Mouse (Mus musculus): ENCODE measurements around the gene Zfp458. TPM values are rescaled to one million over a fixed set of nuclear protein-coding genes. Genes with fewer than 3 reads are reported as not detected.
"Not testable (repeated sequence)": the region's sequence is repeated elsewhere in the genome, so short reads cannot be mapped to it uniquely, and the experiment has no call there.

Zfp458 gene
- polyA plus RNA-seq (2014; fragmentation: Nextera tagmentation; extraction: Ambion mirVana), result 7.6 and 10.4 TPM in 2 replicates

- Histone ChIP-seq H3K27me3 (ENCODE audit: control insufficient read depth, insufficient read depth, low read length) (no peaks in the 10 kb centered on the region), H3K4me3 (ENCODE audit: low read depth, low read length) (no peak within 1 kb of the TSS), H3K36me3 (ENCODE audit: control insufficient read depth, insufficient read depth, low read length) (no peaks in the 10 kb centered on the region), H3K9ac (replicated peaks; ENCODE audit: low read depth, low read length) (no peak within 1 kb of the TSS), H3K9me3 (ENCODE audit: control insufficient read depth, low read length) (no peaks in the 10 kb centered on the region), H3K4me2 (ENCODE audit: low read depth, low read length) (no peak within 1 kb of the TSS), H3K4me1 (ENCODE audit: control insufficient read depth, insufficient read depth, low read length) (no peaks in the 10 kb centered on the region), H3K27ac (ENCODE audit: low read depth, low read length) (no peak within 1 kb of the TSS)
- ATAC-seq (ENCODE audit: low read depth), result no peak
- 43% methylated on average over 7 of the region's 7 CpGs for WGBS
Observed at GRCm38 (mm10) chr13:67278314-67278713, at the start of gene Zfp458. Zfp458 (minus strand) TSS chr13:67278466.

DNA sequence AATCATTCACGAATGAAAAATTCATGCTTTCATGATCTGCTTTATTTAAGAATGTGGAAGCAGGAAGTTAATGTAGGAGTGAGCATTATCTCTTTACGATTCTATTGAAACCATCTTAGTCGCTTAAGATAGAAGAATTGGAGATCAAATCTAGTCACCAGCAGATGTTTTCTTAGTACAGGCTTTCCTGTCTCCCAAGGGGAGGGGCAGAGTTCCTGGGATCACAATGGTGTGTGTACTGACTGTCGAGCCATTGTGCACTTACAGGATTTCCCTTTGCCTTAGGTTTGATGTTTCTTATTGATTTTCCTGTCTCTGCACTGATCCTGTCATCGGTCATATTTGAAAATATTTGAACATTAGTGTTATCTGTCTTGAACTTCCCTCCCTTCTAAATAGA lies 28.5 kb upstream of the Zfp458 start:
- Histone ChIP-seq H3K4me1 (ENCODE audit: control insufficient read depth, insufficient read depth, low read length) (peaks cover 7% of the 10 kb centered on the region; the same call in 1 of the 2 replicates), H3K9me3 (ENCODE audit: control insufficient read depth, low read length) (no peaks in the 10 kb centered on the region)
- peak; percentile 79 for ATAC-seq (ENCODE audit: low read depth)

GRCm38 (mm10) chr13:67305822-67306672 lies 27.8 kb upstream of the Zfp458 start, which contains the start of gene Zfp457:
Zfp457 (minus strand) TSS chr13:67306485.
- H3K27me3 ChIP-seq (ENCODE audit: control insufficient read depth, insufficient read depth, low read length), result no peaks in the 10 kb centered on the region
- no peak within 1 kb of the TSS; the same call in 1 of the 2 replicates for H3K27ac ChIP-seq (ENCODE audit: low read depth, low read length)
- H3K9me3 ChIP-seq (ENCODE audit: control insufficient read depth, low read length), result no peaks in the 10 kb centered on the region
- 11% methylated on average over 16 of the region's 16 CpGs for WGBS
- no peaks in the 10 kb centered on the region for H3K36me3 ChIP-seq (ENCODE audit: control insufficient read depth, insufficient read depth, low read length)
- peak within 1 kb of the TSS; percentile 59 for H3K4me2 ChIP-seq (ENCODE audit: low read depth, low read length)
- ATAC-seq (ENCODE audit: low read depth), result peak; percentile 99
- H3K4me1 ChIP-seq (ENCODE audit: control insufficient read depth, insufficient read depth, low read length), result peaks cover 7% of the 10 kb centered on the region; the same call in 1 of the 2 replicates
- H3K9ac ChIP-seq (replicated peaks; ENCODE audit: low read depth, low read length), result peak within 1 kb of the TSS; percentile 60
- peak within 1 kb of the TSS; percentile 47 for H3K4me3 ChIP-seq (ENCODE audit: low read depth, low read length)

More for the DNA sequence above, 28.5 kb upstream of the Zfp458 start:
- Histone ChIP-seq H3K4me3 (ENCODE audit: low read depth, low read length) (peak overlapping the region; percentile 47), H3K27ac (ENCODE audit: low read depth, low read length) (no peak overlapping the region; the same call in 1 of the 2 replicates), H3K36me3 (ENCODE audit: control insufficient read depth, insufficient read depth, low read length) (no peaks in the 10 kb centered on the region), H3K9ac (replicated peaks; ENCODE audit: low read depth, low read length) (no peak overlapping the region; the same call in 1 of the 2 replicates), H3K27me3 (ENCODE audit: control insufficient read depth, insufficient read depth, low read length) (no peaks in the 10 kb centered on the region), H3K4me2 (ENCODE audit: low read depth, low read length) (peak overlapping the region; percentile 59)
- WGBS, result 39% methylated on average over 5 of the region's 5 CpGs

DNA sequence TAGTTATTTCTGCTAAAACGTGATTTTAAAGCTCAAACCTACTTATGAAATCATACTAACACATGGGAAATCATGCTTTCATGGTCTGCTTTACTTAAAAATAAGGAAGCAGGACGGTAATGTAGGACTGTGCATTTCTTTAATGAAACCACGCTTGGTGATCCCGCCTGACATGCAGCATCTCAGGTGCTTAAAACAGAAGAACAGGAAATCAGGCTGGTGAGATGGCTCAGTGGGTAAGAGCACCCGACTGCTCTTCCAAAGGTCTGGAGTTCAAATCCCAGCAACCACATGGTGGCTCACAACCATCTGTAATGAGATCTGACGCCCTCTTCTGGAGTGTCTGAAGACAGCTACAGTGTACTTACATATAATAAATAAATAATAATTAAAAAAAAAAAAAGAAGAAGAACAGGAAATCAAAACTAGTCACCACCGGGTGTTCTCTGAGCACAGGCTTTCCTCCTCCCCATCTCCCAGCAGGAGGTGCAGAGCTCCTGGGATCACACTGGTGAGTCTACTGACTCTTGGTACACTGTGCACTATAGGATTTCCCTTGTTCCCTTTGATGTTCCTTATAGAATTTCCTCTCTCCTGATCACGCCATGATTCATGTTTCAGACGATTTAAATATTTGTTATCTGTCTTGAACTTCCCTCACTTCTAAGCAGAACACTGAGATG lies 8.7 kb downstream of the Zfp458 start:
- peak overlapping the region; percentile 64; the same call in 1 of the 2 replicates for H3K9ac ChIP-seq (replicated peaks; ENCODE audit: low read depth, low read length)
- H3K27ac ChIP-seq (ENCODE audit: low read depth, low read length); H3K4me1 ChIP-seq (ENCODE audit: control insufficient read depth, insufficient read depth, low read length); H3K27me3 ChIP-seq (ENCODE audit: control insufficient read depth, insufficient read depth, low read length); H3K36me3 ChIP-seq (ENCODE audit: control insufficient read depth, insufficient read depth, low read length); H3K9me3 ChIP-seq (ENCODE audit: control insufficient read depth, low read length): not testable (repeated sequence)
- H3K4me3 ChIP-seq (ENCODE audit: low read depth, low read length), result peak overlapping the region; percentile 66
- 53% methylated on average over 8 of the region's 9 CpGs for whole genome bisulfite sequencing
- peak; percentile 74 for ATAC-seq (ENCODE audit: low read depth)
- H3K4me2 ChIP-seq (ENCODE audit: low read depth, low read length), result peak overlapping the region; percentile 64

GRCm38 (mm10) chr13:67268568-67269369 lies 9.5 kb downstream of the Zfp458 start:
- Histone ChIP-seq H3K27ac (ENCODE audit: low read depth, low read length) (no peak overlapping the region), H3K36me3 (ENCODE audit: control insufficient read depth, insufficient read depth, low read length) (no peaks in the 10 kb centered on the region), H3K9me3 (ENCODE audit: control insufficient read depth, low read length) (no peaks in the 10 kb centered on the region), H3K4me2 (ENCODE audit: low read depth, low read length) (peak overlapping the region; percentile 64), H3K4me1 (ENCODE audit: control insufficient read depth, insufficient read depth, low read length) (peaks cover 5% of the 10 kb centered on the region; the same call in 1 of the 2 replicates), H3K9ac (replicated peaks; ENCODE audit: low read depth, low read length) (peak overlapping the region; percentile 64; the same call in 1 of the 2 replicates), H3K27me3 (ENCODE audit: control insufficient read depth, insufficient read depth, low read length) (no peaks in the 10 kb centered on the region), H3K4me3 (ENCODE audit: low read depth, low read length) (peak overlapping the region; percentile 66)
- WGBS, result 7% methylated on average over 18 of the region's 18 CpGs
- ATAC-seq (ENCODE audit: low read depth), result peak; percentile 99

- Histone ChIP-seq H3K9me3 (ENCODE audit: control insufficient read depth, low read length) (no peaks in the 10 kb centered on the region), H3K27me3 (ENCODE audit: control insufficient read depth, insufficient read depth, low read length) (no peaks in the 10 kb centered on the region), H3K36me3 (ENCODE audit: control insufficient read depth, insufficient read depth, low read length) (no peaks in the 10 kb centered on the region), H3K4me3 (ENCODE audit: low read depth, low read length) (no peak overlapping the region), H3K4me2 (ENCODE audit: low read depth, low read length) (no peak overlapping the region), H3K27ac (ENCODE audit: low read depth, low read length) (no peak overlapping the region), H3K4me1 (ENCODE audit: control insufficient read depth, insufficient read depth, low read length) (no peaks in the 10 kb centered on the region), H3K9ac (replicated peaks; ENCODE audit: low read depth, low read length) (no peak overlapping the region)
- 57% methylated on average over 4 of the region's 4 CpGs for WGBS
- ATAC-seq (ENCODE audit: low read depth), result no peak
Observed at GRCm38 (mm10) chr13:67214015-67214607, 64.2 kb downstream of the Zfp458 start.

Other genes with a start within 250 kb of the Zfp458 start
- 9.4 and 10.1 TPM in 2 replicates for gene Zfp712, start 217.3 kb downstream of the Zfp458 start, polyA plus RNA-seq (2014; fragmentation: Nextera tagmentation; extraction: Ambion mirVana)
- 9.9 and 10.2 TPM in 2 replicates for gene Zfp708, start 180.5 kb downstream of the Zfp458 start, polyA plus RNA-seq (2014; fragmentation: Nextera tagmentation; extraction: Ambion mirVana)
- 1.2 and 2.3 TPM in 2 replicates for gene Gm28557, start 169.9 kb downstream of the Zfp458 start, polyA plus RNA-seq (2014; fragmentation: Nextera tagmentation; extraction: Ambion mirVana)
- 0.09 and 0.19 TPM in 2 replicates for gene Rslcan18, start 162.2 kb downstream of the Zfp458 start, polyA plus RNA-seq (2014; fragmentation: Nextera tagmentation; extraction: Ambion mirVana)
- gene Zfp759, start 156.8 kb downstream of the Zfp458 start, polyA plus RNA-seq (2014; fragmentation: Nextera tagmentation; extraction: Ambion mirVana), result 4.9 and 6.0 TPM in 2 replicates
- 4.5 and 5.2 TPM in 2 replicates for gene Rsl1, start 105.3 kb downstream of the Zfp458 start, polyA plus RNA-seq (2014; fragmentation: Nextera tagmentation; extraction: Ambion mirVana)
- gene Zfp455, start 84.0 kb downstream of the Zfp458 start, polyA plus RNA-seq (2014; fragmentation: Nextera tagmentation; extraction: Ambion mirVana), result 2.2 and 2.4 TPM in 2 replicates
- 1.3 and 1.8 TPM in 2 replicates for gene Zfp457, start 28.0 kb upstream of the Zfp458 start, polyA plus RNA-seq (2014; fragmentation: Nextera tagmentation; extraction: Ambion mirVana)
- gene Zfp595, start 54.1 kb upstream of the Zfp458 start, polyA plus RNA-seq (2014; fragmentation: Nextera tagmentation; extraction: Ambion mirVana), result 1.8 and 3.0 TPM in 2 replicates
- not detected in 2 replicates for gene Gm28044, start 82.1 kb upstream of the Zfp458 start, polyA plus RNA-seq (2014; fragmentation: Nextera tagmentation; extraction: Ambion mirVana)
- 0.84 and 1.0 TPM in 2 replicates for gene Zfp953, start 82.1 kb upstream of the Zfp458 start, polyA plus RNA-seq (2014; fragmentation: Nextera tagmentation; extraction: Ambion mirVana)
- gene Gm28041, start 97.3 kb upstream of the Zfp458 start, polyA plus RNA-seq (2014; fragmentation: Nextera tagmentation; extraction: Ambion mirVana), result not detected in 2 replicates
- 0.59 and 0.80 TPM in 2 replicates for gene Zfp456, start 97.3 kb upstream of the Zfp458 start, polyA plus RNA-seq (2014; fragmentation: Nextera tagmentation; extraction: Ambion mirVana)
- 3.4 and 3.5 TPM in 2 replicates for gene Zfp429, start 121.4 kb upstream of the Zfp458 start, polyA plus RNA-seq (2014; fragmentation: Nextera tagmentation; extraction: Ambion mirVana)
- gene Zfp459, start 143.0 kb upstream of the Zfp458 start, polyA plus RNA-seq (2014; fragmentation: Nextera tagmentation; extraction: Ambion mirVana), result 0.46 and 1.2 TPM in 2 replicates
- gene Zfp874a, start 173.2 kb upstream of the Zfp458 start, polyA plus RNA-seq (2014; fragmentation: Nextera tagmentation; extraction: Ambion mirVana), result 5.3 and 7.6 TPM in 2 replicates
- gene Zfp874b, start 205.8 kb upstream of the Zfp458 start, polyA plus RNA-seq (2014; fragmentation: Nextera tagmentation; extraction: Ambion mirVana), result 2.7 and 3.5 TPM in 2 replicates
- 11.0 and 12.6 TPM in 2 replicates for gene Zfp58, start 222.1 kb upstream of the Zfp458 start, polyA plus RNA-seq (2014; fragmentation: Nextera tagmentation; extraction: Ambion mirVana)
- gene Gm26965, start 247.7 kb upstream of the Zfp458 start, polyA plus RNA-seq (2014; fragmentation: Nextera tagmentation; extraction: Ambion mirVana), result not detected in 2 replicates
- 40.4 and 42.6 TPM in 2 replicates for gene Zfp87, start 247.7 kb upstream of the Zfp458 start, polyA plus RNA-seq (2014; fragmentation: Nextera tagmentation; extraction: Ambion mirVana)